Mouse (Mus musculus): ENCODE measurements around the gene Sema4g. TPM values are rescaled to one million over a fixed set of nuclear protein-coding genes. Genes with fewer than 3 reads are reported as not detected.

Sema4g gene
- polyA plus RNA-seq, 1 experiment from 2014 or later, result 4.4 TPM

Other genes starting within 250 kb of the Sema4g start
- gene Pax2, start 233.1 kb upstream of the Sema4g start, polyA plus RNA-seq (2015; fragmentation: Nextera tagmentation; extraction: Ambion mirVana), result not detected in 2 replicates
- 10.9 and 11.2 TPM in 2 replicates for gene Slf2, start 58.0 kb upstream of the Sema4g start, polyA plus RNA-seq (2015; fragmentation: Nextera tagmentation; extraction: Ambion mirVana)
- gene Twnk, start 16.6 kb downstream of the Sema4g start, polyA plus RNA-seq (2015; fragmentation: Nextera tagmentation; extraction: Ambion mirVana), result 10.4 and 13.4 TPM in 2 replicates
- 27.4 and 28.8 TPM in 2 replicates for gene Mrpl43, start 17.3 kb downstream of the Sema4g start, polyA plus RNA-seq (2015; fragmentation: Nextera tagmentation; extraction: Ambion mirVana)
- gene Lzts2, start 25.3 kb downstream of the Sema4g start, polyA plus RNA-seq (2015; fragmentation: Nextera tagmentation; extraction: Ambion mirVana), result 6.8 and 7.7 TPM in 2 replicates
- gene Pdzd7, start 56.6 kb downstream of the Sema4g start, polyA plus RNA-seq (2015; fragmentation: Nextera tagmentation; extraction: Ambion mirVana), result not detected in 2 replicates
- gene Sfxn3, start 58.4 kb downstream of the Sema4g start, polyA plus RNA-seq (2015; fragmentation: Nextera tagmentation; extraction: Ambion mirVana), result 2.9 and 3.1 TPM in 2 replicates
- 0.24 and 0.32 TPM in 2 replicates for gene Kazald1, start 86.1 kb downstream of the Sema4g start, polyA plus RNA-seq (2015; fragmentation: Nextera tagmentation; extraction: Ambion mirVana)
- gene Tlx1, start 161.6 kb downstream of the Sema4g start, polyA plus RNA-seq (2015; fragmentation: Nextera tagmentation; extraction: Ambion mirVana), result not detected in 2 replicates
- gene Lbx1, start 246.7 kb downstream of the Sema4g start, polyA plus RNA-seq (2015; fragmentation: Nextera tagmentation; extraction: Ambion mirVana), result not detected in 2 replicates

Measured in liver, embryonic 15.5 days (tissue).